Mouse (Mus musculus) embryonic facial prominence, embryonic 14.5 days (tissue): ENCODE measurements at regions not wholly inside any gene's neighbourhood (a gene's known extent, or its start where the extent isn't known, plus 50 kb on each side); places are given as distances from the start of the nearest gene placed in this dataset.

Experiments
- ATAC-seq: fragments of 200-750 bp; cut with Nextera tagmentation; 2 replicates; pipeline ENCODE4 v1.8.0; 2017; ENCODE audit warnings: low read depth, moderate number of reproducible peaks, moderate TSS enrichment
- DNase-seq: peaks from one replicate; pipeline ENCODE4 v3.0.0-alpha.2; 2015; ENCODE audit warnings: low spot score
- H3K27ac ChIP-seq: fragments of 300-500 bp; sonication (generic); replicated peaks from 2 replicates; pipeline ENCODE4 v1.5.1; 2014; ENCODE audit warnings: low read depth, mild to moderate bottlenecking, low read length, moderate library complexity
- H3K27me3 ChIP-seq: fragments of 300-500 bp; sonication (generic); replicated peaks from 2 replicates; pipeline ENCODE4 v1.6.1; 2014; ENCODE audit warnings: low read length; ENCODE audit not compliant: control insufficient read depth, insufficient read depth
- H3K36me3 ChIP-seq: fragments of 300-500 bp; sonication (generic); 2 replicates; pipeline ENCODE4 v1.6.1; 2014; ENCODE audit warnings: low read length, mixed read lengths; ENCODE audit not compliant: control insufficient read depth, insufficient read depth
- H3K4me1 ChIP-seq: fragments of 300-500 bp; sonication (generic); 2 replicates; pipeline ENCODE4 v1.6.1; 2014; ENCODE audit warnings: antibody characterized with exemption, low read length; ENCODE audit not compliant: control insufficient read depth, insufficient read depth
- H3K4me2 ChIP-seq: fragments of 300-500 bp; sonication (generic); 2 replicates; pipeline ENCODE4 v1.6.1; 2014; ENCODE audit warnings: low read depth, mild to moderate bottlenecking, low read length, moderate library complexity, mixed read lengths
- H3K4me3 ChIP-seq: fragments of 300-500 bp; sonication (generic); 2 replicates; pipeline ENCODE4 v1.5.1; 2014; ENCODE audit warnings: low read depth, mild to moderate bottlenecking, low read length
- H3K9ac ChIP-seq: fragments of 300-500 bp; sonication (generic); 2 replicates; pipeline ENCODE4 v1.6.1; 2014; ENCODE audit warnings: low read depth, mild to moderate bottlenecking, low read length, moderate library complexity, mixed read lengths
- H3K9me3 ChIP-seq: fragments of 300-500 bp; sonication (generic); 2 replicates; pipeline ENCODE4 v1.6.1; 2016; ENCODE audit warnings: low read length; ENCODE audit not compliant: control insufficient read depth
- WGBS: fragments of 180-500 bp; shearing (Covaris S2); extraction: QIAGEN DNeasy Blood & Tissue Kit; methylation state at CpG from one replicate; pipeline ENCODE4 v1.1.7; 2014; 5-methylcytosine and 5-hydroxymethylcytosine counted together

DNA sequence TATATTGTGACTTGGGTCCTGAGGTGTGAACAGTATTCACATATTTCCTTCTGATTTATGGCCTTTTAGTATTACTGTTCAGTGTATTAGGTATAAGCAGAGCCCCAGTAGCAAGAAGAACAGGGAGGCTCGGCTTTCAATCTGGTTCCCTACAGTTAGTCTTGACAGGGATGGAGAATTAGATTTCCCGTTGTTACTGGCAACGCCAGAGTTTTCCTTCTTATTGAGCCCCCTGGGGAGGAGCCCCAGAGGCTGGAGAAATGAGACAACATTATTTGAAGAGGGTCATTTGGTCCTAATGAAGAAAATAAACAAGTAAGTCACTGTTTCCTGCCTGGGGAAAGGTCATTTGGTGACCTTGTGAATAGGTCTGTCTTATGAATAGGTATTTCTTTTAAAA is 285.1 kb upstream of the Pard3b start:
- Histone ChIP-seq H3K36me3 (no peaks in the 10 kb centered on the region), H3K4me2 (no peak overlapping the region), H3K4me3 (no peak overlapping the region), H3K9me3 (no peaks in the 10 kb centered on the region), H3K9ac (no peak overlapping the region), H3K4me1 (peaks cover 12% of the 10 kb centered on the region; the same call in 1 of the 2 replicates), H3K27ac (no peak overlapping the region), H3K27me3 (no peaks in the 10 kb centered on the region)
- WGBS, result 14% methylated on average over 3 of the region's 3 CpGs
- no peak for DNase-seq
- ATAC-seq, result no peak

DNA sequence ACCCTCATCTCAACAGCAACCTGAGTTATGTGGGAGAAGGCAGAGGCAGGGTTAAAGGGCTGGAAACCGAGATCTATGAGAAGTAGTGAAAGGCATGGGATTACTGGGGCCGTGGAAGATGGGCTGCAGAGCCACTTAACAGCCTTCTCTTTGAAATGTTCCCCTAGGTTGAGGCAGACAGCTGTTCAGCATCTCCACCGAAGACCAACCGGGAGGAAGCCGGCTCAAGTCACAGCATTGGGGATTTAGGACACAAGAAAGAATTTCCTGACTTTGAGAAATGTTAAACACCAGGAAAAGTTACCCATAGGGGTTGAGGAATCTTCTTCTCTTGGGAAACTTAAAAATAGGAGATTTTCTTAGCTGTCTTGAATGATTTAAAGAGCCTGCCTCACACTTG is 283.4 kb upstream of the Pard3b start:
- Histone ChIP-seq H3K4me3 (no peak overlapping the region), H3K27me3 (no peaks in the 10 kb centered on the region), H3K4me1 (peaks cover 12% of the 10 kb centered on the region; the same call in 1 of the 2 replicates), H3K9ac (no peak overlapping the region), H3K4me2 (no peak overlapping the region), H3K27ac (no peak overlapping the region), H3K9me3 (no peaks in the 10 kb centered on the region), H3K36me3 (no peaks in the 10 kb centered on the region)
- ATAC-seq (no peak), DNase-seq (no peak)
- WGBS, result 26% methylated on average over 5 of the region's 5 CpGs

DNA sequence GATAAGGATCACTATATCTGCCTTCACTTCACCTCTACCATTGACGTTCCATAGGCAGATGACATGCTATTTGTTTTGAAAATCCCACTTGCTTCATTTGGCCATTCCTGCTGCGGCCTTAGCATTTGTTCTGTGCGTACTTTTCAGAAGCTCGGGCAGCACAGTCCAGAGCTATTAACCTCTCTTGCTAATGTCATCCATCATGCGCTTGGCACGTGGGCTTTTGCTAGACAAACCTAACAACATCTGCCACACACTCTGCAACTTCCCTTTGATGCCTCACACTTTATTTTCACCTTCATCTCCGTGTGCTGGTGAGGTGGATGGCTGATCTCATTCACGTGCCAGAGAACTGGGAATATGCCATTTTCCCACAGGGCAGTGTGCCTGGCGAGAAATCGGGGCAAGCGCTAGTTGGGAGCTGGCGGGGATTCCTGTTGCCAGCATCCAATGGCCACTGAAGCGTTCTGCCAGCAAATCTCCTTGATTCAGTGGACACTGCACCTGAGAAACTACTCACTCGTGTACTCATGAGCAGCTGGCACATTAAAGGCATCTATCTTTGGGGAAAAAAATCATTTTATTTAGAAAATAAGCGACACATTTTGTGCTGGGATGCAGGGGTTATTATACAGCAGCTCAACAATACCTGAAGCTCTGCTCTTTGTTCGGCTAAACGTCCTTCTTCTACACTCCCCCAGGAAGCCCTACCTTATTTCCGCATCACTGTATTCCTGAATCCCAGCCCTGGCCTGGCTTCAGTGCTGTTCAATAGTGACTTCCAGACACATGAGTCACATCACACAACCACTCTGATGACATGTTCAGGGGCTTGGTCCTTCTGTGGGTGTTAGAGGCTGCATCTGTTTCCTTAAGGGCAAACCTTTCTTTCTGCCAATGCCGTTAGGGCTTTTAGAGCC is 279.4 kb upstream of the Pard3b start:
- DNase-seq (no peak), ATAC-seq (no peak)
- Histone ChIP-seq H3K9me3 (no peaks in the 10 kb centered on the region), H3K9ac (no peak overlapping the region), H3K36me3 (no peaks in the 10 kb centered on the region), H3K4me2 (no peak overlapping the region), H3K27ac (no peak overlapping the region), H3K27me3 (no peaks in the 10 kb centered on the region), H3K4me3 (no peak overlapping the region), H3K4me1 (0 out of 2 replicates have a peak, but pooled peaks cover 7% of the 10 kb centered on the region)
- WGBS, result 71% methylated on average over 19 of the region's 19 CpGs

DNA sequence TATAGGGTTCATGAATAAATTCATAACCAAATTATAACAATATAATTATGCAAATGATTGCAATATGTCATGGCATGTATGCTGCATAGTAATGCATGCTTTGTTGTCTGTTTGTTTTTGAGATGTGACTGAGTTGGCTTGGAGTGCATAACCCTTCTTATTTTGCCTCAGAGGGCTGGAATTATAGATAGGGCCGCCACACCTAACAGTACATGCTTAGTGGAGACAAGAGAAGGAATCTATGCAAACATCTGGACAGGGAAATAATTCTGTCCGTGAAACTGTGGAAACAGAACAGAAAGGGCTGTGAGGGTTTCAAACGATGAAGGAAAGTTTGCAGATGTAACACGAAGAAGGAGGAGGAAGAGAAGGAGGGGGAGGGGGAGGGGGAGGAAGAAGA is 266.0 kb upstream of the Pard3b start:
- Histone ChIP-seq H3K4me2 (no peak overlapping the region), H3K4me3 (no peak overlapping the region), H3K9me3 (peaks cover 5% of the 10 kb centered on the region), H3K27me3 (no peaks in the 10 kb centered on the region), H3K9ac (no peak overlapping the region), H3K36me3 (no peaks in the 10 kb centered on the region), H3K27ac (no peak overlapping the region), H3K4me1 (no peaks in the 10 kb centered on the region)
- DNase-seq, result no peak
- no peak for ATAC-seq
- WGBS, result 40% methylated on average over 4 of the region's 4 CpGs

DNA sequence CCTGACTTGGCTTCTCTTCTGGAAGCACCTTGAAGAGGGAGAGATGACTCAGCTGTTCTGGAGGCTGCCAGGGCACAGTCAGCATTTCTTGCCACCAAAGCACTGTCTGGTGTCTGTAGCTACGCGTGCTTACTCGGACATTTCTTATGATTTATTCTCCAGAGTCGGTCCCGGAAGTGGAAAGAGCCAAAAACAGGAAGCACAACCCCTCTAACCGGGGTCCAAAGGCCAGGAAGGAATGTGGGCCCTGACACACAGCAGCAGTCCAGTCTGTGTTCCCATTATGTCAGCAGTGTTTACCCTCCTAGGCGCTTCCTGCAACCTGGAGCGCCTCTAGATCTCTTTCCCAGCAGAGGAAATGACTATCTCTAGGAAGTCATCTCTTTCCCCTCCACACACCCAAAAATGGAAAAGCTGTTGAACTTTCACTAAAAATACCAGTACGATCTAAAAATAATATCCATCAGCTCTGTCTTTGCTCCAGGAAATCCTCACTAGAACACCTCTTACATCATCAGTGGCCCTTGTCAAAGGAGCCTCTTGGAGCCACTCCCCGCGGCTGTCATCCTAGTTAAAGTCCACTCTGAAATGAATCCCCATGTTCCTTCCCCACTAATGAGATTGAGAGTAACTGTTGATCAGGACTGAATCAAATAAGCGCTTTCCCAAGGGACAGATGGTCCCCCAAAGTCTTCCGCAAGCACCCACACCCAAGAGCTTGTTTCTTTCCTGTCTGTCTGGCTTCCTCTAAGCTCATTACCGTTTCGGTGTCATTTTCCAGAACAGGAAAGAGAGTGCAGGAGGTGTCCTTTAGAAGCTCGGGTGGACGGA is 264.7 kb upstream of the Pard3b start:
- 67% methylated on average over 17 of the region's 17 CpGs for WGBS
- ATAC-seq, result no peak
- Histone ChIP-seq H3K27ac (no peak overlapping the region), H3K9ac (no peak overlapping the region), H3K36me3 (no peaks in the 10 kb centered on the region), H3K9me3 (peaks cover 5% of the 10 kb centered on the region), H3K4me1 (no peaks in the 10 kb centered on the region), H3K4me2 (no peak overlapping the region), H3K27me3 (no peaks in the 10 kb centered on the region), H3K4me3 (no peak overlapping the region)
- DNase-seq, result peak; percentile 38

DNA sequence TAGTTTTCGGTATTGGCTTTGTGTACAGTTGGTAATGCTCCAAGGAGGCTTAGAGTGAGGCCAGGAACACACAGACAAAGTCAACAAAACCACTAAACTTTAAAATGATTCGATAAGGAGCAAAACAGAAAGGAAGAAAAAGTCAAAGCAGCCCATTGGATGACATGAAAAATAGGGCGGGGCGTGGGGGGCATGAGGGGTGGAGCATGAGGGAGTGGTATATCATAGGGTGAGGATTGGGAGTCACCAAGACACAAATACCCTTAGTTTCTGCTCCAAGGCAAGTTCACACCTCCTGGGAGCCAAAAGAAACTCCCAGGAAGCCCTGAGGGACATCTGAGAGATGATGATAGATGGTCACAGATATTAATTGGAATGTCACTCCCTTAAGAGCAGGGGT is 262.2 kb upstream of the Pard3b start:
- no peak overlapping the region for H3K9ac ChIP-seq
- H3K4me2 ChIP-seq, result no peak overlapping the region
- H3K27me3 ChIP-seq, result no peaks in the 10 kb centered on the region
- H3K4me1 ChIP-seq, result no peaks in the 10 kb centered on the region; the same call in 1 of the 2 replicates
- no peak overlapping the region for H3K27ac ChIP-seq
- ATAC-seq (no peak), DNase-seq (no peak)
- no peaks in the 10 kb centered on the region for H3K36me3 ChIP-seq
- H3K4me3 ChIP-seq, result no peak overlapping the region
- WGBS, result 52% methylated on average over 4 of the region's 4 CpGs
- peaks cover 1% of the 10 kb centered on the region for H3K9me3 ChIP-seq

DNA sequence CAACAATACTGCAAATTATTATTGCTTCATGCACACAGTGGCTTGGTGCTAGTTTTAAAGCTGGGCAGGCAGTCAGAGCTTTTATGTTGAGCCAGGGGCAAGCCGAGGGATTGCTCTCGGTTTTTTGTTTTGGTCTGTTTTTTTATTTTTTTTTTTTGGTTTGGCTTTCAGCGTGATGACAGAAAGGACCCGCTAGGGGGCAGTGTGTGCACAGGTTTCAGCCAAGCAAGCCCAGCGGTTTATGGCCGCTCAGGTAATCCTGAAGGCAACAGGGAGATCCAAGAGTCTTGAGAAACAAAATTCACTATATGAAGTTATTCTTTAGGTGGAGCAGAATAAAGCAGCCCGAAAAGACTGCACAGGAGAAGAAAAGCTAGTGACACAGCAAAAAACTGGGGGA is 261.6 kb upstream of the Pard3b start:
- no peaks in the 10 kb centered on the region for H3K27me3 ChIP-seq
- no peaks in the 10 kb centered on the region for H3K9me3 ChIP-seq
- H3K4me1 ChIP-seq, result no peaks in the 10 kb centered on the region; the same call in 1 of the 2 replicates
- H3K4me3 ChIP-seq, result no peak overlapping the region
- H3K27ac ChIP-seq, result no peak overlapping the region
- 2% methylated on average over 7 of the region's 7 CpGs for WGBS
- ATAC-seq (peak; percentile 56; the same call in 1 of the 2 replicates), DNase-seq (peak; percentile 90)
- H3K36me3 ChIP-seq, result no peaks in the 10 kb centered on the region
- peak overlapping the region; percentile 15; the same call in 1 of the 2 replicates for H3K4me2 ChIP-seq
- no peak overlapping the region for H3K9ac ChIP-seq

DNA sequence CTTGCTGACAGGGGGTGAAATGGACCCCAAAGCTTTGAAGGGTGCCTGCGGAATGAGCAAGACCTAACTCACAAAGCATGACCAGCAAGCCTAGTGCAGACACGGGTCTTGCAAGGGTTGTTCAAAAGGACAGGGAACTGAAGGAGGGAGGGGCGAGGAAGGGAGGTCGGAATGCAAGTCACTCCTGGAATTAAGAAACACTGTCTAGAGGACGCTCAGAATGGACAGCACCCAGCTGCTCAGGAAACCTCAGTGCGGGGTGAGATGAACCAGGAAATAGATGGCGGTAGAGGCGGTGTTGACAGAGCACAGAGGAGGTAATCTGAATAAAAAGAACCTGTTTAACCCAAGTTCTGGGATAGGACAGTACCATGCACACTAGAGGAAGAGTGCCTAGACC is 260.4 kb upstream of the Pard3b start:
- Histone ChIP-seq H3K4me1 (no peaks in the 10 kb centered on the region; the same call in 1 of the 2 replicates), H3K9ac (no peak overlapping the region), H3K9me3 (no peaks in the 10 kb centered on the region), H3K36me3 (no peaks in the 10 kb centered on the region), H3K27ac (no peak overlapping the region), H3K4me2 (no peak overlapping the region), H3K27me3 (no peaks in the 10 kb centered on the region), H3K4me3 (no peak overlapping the region)
- ATAC-seq, result no peak
- WGBS, result 60% methylated on average over 8 of the region's 8 CpGs
- DNase-seq, result no peak
